Mouse (Mus musculus) thymus, postnatal 14 days (tissue): ENCODE data around the gene Creb5.

Source experiments
- DNase-seq: peaks from one replicate; pipeline ENCODE4 v3.0.0; 2021

Creb5 gene

DNA sequence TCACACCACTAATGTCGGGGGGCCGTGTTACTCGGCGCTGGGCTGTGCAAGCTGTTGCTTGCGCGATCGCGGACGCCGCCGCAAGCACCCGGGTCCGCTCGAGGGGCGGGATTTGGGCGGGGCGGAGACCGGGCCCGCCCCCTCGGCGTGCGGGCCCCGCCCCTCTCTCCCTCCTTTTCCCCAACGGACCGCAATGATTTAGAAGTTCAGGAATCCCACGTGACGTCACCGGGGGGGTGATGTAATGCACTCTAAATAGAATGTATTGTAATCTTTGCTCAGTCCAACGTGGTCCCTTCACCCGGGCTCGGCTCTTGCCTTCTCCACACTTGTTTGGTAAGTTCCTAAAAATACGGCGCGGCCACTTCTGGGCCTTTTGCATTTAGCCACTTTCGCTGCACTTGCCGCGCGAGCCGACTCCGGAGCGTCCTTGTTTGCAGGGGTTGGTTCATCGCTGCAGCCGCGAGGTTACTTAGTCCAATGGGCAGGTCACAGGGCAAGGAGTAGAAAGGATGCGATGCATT lies at the start of gene Creb5:
Gene Creb5, plus strand, starts transcription at position 233 of the 524 bp plus-strand sequence.
- peak; percentile 55 for DNase-seq

DNA sequence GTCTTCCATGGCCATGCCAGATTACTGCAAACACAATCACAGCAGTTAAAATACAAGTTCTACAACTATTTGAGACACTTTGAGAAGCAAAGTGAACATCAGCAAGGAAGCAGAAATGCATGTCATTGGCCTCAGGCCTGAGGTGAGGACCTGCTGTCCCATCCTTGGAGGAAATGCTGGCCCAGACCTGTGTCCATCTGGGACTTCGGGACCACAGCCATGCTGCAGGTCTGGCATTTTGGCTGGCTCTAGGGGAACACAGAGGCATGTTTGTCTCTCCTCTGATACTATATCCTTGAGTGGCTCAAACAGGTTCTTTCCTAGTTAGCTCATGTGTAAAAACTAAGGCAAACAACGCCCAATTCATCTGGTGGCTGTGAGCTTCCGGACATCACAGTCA lies 27.2 kb upstream of the Creb5 start:
- DNase-seq, result no peak

- no peak for DNase-seq
Measured at GRCm38 (mm10) chr6:53262401-53262800, 24.7 kb upstream of the Creb5 start.

DNA sequence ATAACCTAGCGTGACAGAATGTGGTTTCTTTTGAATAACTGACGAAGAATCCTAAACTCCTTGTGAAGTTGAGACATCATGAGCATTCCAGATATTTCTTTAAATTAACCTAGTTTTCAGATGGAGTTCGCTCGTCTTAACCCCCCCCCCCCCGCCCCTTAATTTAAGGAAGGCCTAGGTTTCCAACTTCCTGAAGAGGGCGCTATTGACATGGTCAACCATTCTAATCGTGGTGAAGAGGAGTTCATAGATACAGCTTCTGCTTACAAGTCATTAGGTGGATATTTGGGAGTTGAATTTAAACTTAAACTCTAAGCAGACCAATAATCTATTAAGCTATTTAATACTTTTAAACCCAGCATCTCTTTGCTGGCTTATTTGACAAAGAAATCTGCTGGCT lies 20.0 kb upstream of the Creb5 start:
- no peak for DNase-seq

DNA sequence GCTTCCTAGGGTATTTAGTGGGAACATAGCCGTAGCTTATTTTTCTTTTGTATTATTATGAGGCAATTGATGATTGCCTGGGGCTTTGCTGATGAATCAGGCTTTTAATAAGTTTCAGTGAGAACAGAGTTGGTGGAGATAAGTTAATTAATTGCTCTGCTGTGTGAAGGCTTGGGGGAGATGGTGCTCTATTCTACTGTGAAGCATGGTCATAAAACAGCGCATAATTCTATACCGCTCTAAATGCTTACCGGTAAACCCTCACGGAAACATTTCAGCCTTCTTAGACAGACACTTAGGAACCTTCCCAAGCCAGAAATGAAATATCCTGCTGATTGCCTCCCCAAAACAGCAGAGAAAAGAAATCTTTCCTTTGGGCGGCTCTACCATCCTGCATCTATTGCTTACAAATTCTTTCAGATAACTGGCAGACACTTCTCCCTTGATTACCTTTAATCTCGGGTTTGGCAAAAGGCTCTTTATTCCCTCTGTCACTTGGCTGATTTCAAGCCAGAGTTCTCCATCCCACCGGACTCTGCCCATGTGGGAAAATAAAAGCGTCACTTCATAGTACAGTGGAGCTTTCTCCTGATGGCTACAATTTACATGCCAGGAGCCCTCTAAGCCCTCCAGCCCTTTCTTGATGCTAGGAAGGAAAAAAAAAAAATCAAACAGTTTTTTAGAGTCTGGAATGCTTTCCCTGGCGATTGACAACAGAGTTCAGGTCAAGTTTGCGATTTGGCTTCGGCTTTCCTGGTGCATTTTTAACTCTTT lies 19.2 kb upstream of the Creb5 start:
- no peak for DNase-seq

- DNase-seq, result no peak
Measured at GRCm38 (mm10) chr6:53271216-53271615, 15.9 kb upstream of the Creb5 start.

GRCm38 (mm10) chr6:53271636-53272035 lies 15.4 kb upstream of the Creb5 start:
- DNase-seq, result no peak

- no peak for DNase-seq
Measured at GRCm38 (mm10) chr6:53286389-53287037, 557 bp upstream of the Creb5 start.

- peak; percentile 16 for DNase-seq
Measured at GRCm38 (mm10) chr6:53287562-53288381, 702 bp downstream of the Creb5 start.

GRCm38 (mm10) chr6:53288584-53289558 lies 1.8 kb downstream of the Creb5 start:
- DNase-seq, result no peak

GRCm38 (mm10) chr6:53289659-53290058 lies 2.6 kb downstream of the Creb5 start:
- DNase-seq, result no peak

- DNase-seq, result no peak
Measured at GRCm38 (mm10) chr6:53290215-53290990, 3.3 kb downstream of the Creb5 start.

GRCm38 (mm10) chr6:53292931-53293330 lies 5.9 kb downstream of the Creb5 start:
- DNase-seq, result no peak

- DNase-seq, result no peak
Measured at GRCm38 (mm10) chr6:53297851-53298250, 10.8 kb downstream of the Creb5 start.

DNA sequence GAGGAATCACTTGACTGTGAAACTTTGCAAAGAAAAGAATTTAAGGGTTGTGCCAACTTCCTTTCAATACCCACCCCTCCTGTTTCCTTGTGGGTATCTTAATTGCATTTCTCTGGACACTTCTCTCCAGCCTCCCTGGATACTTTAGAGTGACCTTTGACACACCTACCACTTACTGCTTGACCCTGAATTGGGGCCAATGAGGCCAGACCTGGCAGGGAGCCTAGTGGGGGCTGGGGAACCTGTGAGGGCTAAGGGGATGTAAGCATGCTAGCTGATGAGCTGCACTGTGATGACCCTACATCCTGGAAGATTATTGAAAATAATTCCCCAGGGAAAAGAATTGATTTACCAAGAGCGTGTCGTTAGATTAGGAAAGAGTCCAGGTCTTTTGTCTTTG lies 17.1 kb downstream of the Creb5 start:
- DNase-seq, result no peak

DNA sequence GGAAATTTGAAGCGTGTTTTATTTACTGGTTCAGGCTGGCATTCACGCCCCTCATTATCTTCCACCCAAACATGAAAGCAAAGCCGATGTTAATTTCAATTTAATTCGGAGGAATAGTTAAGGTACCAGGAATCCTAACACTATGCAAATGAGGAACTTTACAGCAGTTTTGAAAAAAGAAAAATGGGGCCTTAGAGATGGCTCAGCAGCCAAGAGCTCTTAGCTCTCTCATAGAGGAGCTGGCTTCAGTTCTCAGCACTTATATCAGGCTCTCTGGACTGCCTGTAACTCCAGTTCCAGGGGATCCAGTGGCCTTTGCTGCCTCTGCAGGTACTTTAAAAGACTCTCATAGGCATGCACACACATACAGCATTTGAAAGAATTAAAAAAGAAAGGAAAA lies 19.1 kb downstream of the Creb5 start:
- DNase-seq, result no peak

GRCm38 (mm10) chr6:53306710-53307109 lies 19.6 kb downstream of the Creb5 start:
- no peak for DNase-seq

DNA sequence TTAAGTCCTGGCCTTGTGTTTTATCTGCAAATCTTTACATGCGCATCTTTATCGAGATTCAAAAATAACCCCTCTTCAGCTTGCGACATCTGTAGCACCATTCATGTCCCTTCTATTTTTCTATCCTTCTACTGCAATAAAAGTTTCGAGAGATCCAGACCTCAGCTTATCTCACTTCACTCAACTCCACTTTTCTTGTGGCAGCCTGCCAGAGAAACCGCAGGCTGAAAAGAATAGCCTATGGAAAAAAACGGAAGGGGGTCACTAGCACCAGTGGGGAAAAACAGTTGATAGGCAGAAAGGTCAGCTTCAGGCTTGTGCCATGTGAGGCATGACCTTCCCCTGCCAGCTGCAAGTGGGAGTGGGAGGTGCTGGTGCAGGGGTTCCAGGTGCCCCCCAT lies 21.6 kb downstream of the Creb5 start:
- no peak for DNase-seq

DNA sequence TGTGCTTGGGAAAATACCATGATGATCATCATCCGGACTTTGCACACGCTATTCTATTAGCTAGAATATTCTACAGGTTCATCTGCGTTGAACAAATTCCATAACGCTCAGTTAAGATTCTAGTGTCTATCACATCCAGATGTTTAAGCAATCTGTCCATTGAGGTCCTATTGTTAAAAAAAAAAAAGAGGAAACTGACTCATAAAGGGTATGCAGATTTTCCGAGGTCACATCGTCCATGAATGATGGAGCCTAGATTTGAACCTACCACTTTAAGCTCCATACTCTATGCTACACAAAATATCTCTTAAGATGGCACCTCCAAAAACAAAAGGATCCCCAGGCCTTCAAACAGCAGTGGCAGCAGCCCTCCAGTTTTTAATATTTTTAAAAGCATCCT lies 26.5 kb downstream of the Creb5 start:
- no peak for DNase-seq

GRCm38 (mm10) chr6:53314126-53314525 lies 27.1 kb downstream of the Creb5 start:
- DNase-seq, result no peak
